Mouse (Mus musculus) lung, adult 2 months (tissue): ENCODE results near the gene Ces1f. TPM values are rescaled to one million over a fixed set of nuclear protein-coding genes. Genes with fewer than 3 reads are reported as not detected.
"Not testable (repeated sequence)": the region's sequence is repeated elsewhere in the genome, so short reads cannot be mapped to it uniquely, and the experiment has no call there.

Experiments used
- DNase-seq: peaks from one replicate; pipeline ENCODE4 v3.0.0; 2022
- H3K4me1 ChIP-seq: fragments of 200-500 bp; 2 replicates; pipeline ENCODE4 v1.6.1; 2011; ENCODE audit warnings: low read length; ENCODE audit not compliant: control insufficient read depth, insufficient read depth
- H3K4me3 ChIP-seq: fragments of 200-500 bp; replicated peaks from 2 replicates; pipeline ENCODE3; 2011; ENCODE audit warnings: low read depth, mild to moderate bottlenecking, control low read depth, low read length; ENCODE audit errors: extremely low read depth
- CTCF ChIP-seq: fragments of 200-500 bp; IDR thresholded peaks from 2 replicates; pipeline ENCODE4 v1.5.1; 2011; ENCODE audit warnings: mild to moderate bottlenecking, low read length, control low read depth; ENCODE audit not compliant: insufficient read depth
- POLR2A ChIP-seq: fragments of 200-500 bp; IDR thresholded peaks from 2 replicates; pipeline ENCODE4 v1.6.1; 2011; ENCODE audit warnings: low read depth, mild to moderate bottlenecking, control low read depth, low read length, borderline replicate concordance; ENCODE audit errors: extremely low read depth
- WGBS: fragments of 180-500 bp; shearing (Covaris S2); methylation state at CpG from one replicate; pipeline ENCODE4 v1.1.7; 2018; 5-methylcytosine and 5-hydroxymethylcytosine counted together
- polyA plus RNA-seq: library from polyadenylated mRNA; depleted of rRNA; stranded (reverse); fragments of >200 nt; gene quantifications from 2 replicates; pipeline ENCODE4 v1.2.3, GENCODE M21; 2012

The Ces1f gene
- polyA plus RNA-seq, 1 experiment, result 2.8 TPM

DNA sequence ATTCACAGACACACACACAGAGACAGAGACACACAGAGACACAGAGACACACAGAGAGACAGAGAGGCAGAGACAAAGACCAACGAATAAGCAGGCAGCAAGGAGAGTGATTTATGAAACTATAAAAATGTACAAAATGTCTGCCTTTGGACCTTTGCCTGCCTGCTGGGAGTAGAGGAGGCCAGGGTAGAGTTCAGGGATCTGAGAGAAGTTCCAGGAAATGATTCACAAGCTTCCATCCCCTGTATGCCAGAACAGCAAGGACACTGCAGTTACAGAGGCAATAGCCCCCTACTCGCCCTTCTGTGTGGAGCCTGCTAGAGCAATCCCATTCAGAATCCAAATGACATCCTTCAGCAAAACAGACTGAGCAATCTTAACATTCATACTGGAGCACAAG, 18.1 kb downstream of the Ces1f start:
- no peak for TF ChIP-seq POLR2A
- no peak for TF ChIP-seq CTCF
- no peak overlapping the region for H3K4me3 ChIP-seq
- WGBS, result 42% methylated on average over 2 of the region's 2 CpGs
- no peaks in the 10 kb centered on the region for H3K4me1 ChIP-seq
- no peak for DNase-seq

DNA sequence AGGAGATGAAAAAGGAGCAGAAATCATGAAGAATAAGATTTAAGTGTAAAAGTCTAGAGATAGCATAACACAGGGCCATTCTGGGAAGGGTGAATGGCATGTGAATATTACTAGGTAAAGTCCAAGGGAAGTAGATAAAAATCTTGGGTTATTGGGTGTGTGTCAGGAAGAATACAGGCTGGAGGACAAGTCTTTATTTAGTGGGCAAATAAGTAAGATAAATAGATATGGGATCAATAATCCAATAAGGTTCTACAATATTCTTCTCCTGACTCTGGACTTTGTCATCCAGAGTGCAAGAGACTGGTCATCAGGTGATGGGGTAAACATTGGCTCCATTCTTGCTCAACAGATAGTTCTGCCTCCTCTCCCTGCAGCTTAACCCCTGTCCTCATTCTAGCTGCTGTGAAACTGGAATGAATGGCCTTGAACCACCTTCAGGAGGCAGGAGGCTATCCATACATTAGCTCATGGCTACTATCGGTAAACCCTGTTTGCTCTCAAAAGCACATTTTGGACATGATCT, 27.1 kb downstream of the Ces1f start:
- Histone ChIP-seq H3K4me1 (no peaks in the 10 kb centered on the region), H3K4me3 (no peak overlapping the region)
- DNase-seq, result no peak
- 98% methylated on average over 1 of the region's 1 CpGs for WGBS
- TF ChIP-seq CTCF, result no peak
- TF ChIP-seq POLR2A, result no peak

DNA sequence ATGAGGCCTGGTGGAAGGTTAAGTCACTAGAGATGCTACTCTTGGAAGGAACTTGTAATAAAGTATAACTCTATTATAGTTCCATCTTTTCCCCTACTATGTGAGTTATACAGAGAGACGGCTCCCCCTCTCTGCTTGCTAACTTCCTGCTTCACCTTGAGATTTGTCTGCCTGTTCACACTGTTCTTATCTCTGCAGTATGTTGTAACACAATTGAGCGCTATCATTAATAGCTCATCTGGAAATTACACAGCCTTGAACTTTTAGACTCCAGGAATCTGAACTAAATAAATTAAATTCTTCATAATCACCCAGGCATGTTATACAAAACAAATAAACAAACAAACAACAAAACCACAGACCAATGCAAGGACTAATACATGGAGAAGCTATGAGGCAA, 33.5 kb downstream of the Ces1f start:
- H3K4me3 ChIP-seq, result no peak overlapping the region
- DNase-seq, result no peak
- no peaks in the 10 kb centered on the region for H3K4me1 ChIP-seq
- TF ChIP-seq POLR2A, result no peak
- TF ChIP-seq CTCF, result no peak
- WGBS, result 77% methylated on average over 2 of the region's 2 CpGs

DNA sequence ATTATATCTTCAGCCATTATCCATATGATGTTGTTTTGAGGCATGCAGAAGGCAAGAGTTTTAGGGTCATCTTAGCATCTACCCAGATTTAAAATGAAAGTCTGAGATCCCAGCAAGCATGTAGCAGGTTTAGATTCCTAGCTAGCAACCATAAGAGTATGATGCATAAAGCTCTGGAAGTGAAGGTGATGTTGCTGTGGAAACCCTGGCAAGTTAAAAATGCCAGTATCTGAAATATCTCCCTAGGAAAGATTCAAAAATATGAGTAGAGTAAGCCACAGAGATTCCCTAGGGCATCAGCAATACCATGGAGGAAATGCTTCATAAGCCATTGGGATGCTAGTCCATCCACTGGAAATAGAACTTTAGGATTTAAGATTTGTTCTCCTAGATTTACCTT, 39.7 kb downstream of the Ces1f start:
- TF ChIP-seq POLR2A, result no peak
- no peak for TF ChIP-seq CTCF
- Histone ChIP-seq H3K4me1 (no peaks in the 10 kb centered on the region), H3K4me3 (no peak overlapping the region)
- DNase-seq, result no peak

DNA sequence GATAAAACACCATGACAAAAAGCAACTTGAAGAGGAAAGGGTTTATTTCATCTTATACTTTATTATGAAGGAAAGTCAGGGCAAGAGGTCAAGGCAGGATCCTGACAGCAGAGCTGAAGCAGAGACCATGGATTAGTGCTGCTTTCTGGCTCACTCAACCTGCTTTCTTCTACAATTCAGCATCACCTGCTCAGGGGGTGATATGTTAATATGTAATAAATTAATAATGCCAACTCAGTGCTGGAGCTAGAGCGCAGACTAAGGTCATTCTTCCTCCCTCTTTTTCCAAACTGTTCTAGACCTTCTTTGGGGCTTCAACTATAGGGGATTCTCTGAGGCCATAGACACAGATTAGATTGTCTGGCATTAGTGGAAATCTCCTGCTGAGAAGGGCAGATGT, 43.9 kb downstream of the Ces1f start:
- WGBS, result 88% methylated on average over 1 of the region's 1 CpGs
- no peak for TF ChIP-seq CTCF
- H3K4me3 ChIP-seq, result no peak overlapping the region
- H3K4me1 ChIP-seq, result no peaks in the 10 kb centered on the region
- no peak for DNase-seq

DNA sequence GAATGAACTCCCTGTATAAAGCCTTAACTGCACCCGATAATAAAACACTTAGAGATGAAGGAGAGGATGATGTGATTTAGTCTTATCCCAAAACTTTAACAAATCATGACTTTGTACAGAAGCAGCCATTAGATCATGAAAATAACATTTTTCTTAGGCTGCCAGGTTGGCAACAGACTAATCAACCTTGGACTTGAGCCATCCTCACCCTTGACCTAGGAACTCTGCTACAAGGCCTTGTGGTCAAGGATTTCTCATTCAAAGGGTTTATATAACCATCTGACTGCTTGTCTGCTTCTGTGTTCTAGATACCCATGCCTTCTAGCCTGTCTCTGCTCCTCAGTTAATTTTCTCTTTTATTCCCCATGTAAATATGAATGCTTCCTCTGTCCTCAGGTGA, 44.8 kb downstream of the Ces1f start:
- 80% methylated on average over 1 of the region's 1 CpGs for WGBS
- no peak for DNase-seq
- Histone ChIP-seq H3K4me1 (no peaks in the 10 kb centered on the region), H3K4me3 (no peak overlapping the region)
- TF ChIP-seq CTCF (no peak), POLR2A (no peak)

DNA sequence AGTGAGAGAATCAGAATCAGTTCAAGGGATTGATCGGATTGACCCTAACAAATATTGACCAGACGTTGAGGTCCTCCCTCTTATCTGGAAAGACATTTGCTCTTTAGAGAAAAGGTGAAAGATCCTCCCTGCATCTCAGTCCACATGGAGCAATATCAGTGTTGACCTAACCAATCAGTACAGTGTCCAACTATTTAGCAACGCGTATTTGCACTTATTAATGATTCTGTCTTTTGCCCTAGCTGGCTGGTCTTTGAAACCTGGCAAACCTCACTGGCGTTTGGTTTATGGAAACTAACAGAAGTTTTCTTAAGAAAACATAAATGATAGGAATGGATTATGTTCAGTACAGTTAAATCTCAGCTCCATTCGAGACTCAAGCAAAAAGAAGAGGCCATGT, 45.5 kb downstream of the Ces1f start:
- Histone ChIP-seq H3K4me3 (no peak overlapping the region), H3K4me1 (no peaks in the 10 kb centered on the region)
- WGBS, result 71% methylated on average over 6 of the region's 6 CpGs
- no peak for TF ChIP-seq POLR2A
- no peak for TF ChIP-seq CTCF
- no peak for DNase-seq

DNA sequence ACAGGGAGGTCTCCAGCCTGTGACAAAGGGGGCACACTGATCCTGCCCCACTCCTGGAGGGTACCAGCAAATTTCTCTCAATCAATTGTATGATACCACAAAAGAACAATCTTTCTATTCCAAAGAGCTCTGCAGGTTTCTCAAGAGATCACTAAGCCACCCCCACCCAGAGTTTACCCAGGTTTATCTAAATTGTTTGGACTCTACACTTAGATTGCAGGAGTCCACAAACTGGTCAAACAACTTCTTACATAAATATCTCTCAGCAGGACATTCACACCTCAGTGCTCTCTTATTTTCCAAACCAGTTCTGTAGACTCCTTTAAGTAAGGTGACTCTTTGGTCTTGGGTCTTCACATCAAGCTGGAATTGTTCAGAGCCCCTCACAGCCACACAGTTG, 50.1 kb downstream of the Ces1f start, which contains the start of gene Ces1e:
Gene Ces1e, minus strand, starts transcription at position 174 of the 400 bp plus-strand sequence.
- H3K4me3 ChIP-seq, result peak within 1 kb of the TSS; percentile 30
- H3K4me1 ChIP-seq, result no peaks in the 10 kb centered on the region
- TF ChIP-seq CTCF (no peak), POLR2A (no peak)
- DNase-seq, result peak; percentile 5

DNA sequence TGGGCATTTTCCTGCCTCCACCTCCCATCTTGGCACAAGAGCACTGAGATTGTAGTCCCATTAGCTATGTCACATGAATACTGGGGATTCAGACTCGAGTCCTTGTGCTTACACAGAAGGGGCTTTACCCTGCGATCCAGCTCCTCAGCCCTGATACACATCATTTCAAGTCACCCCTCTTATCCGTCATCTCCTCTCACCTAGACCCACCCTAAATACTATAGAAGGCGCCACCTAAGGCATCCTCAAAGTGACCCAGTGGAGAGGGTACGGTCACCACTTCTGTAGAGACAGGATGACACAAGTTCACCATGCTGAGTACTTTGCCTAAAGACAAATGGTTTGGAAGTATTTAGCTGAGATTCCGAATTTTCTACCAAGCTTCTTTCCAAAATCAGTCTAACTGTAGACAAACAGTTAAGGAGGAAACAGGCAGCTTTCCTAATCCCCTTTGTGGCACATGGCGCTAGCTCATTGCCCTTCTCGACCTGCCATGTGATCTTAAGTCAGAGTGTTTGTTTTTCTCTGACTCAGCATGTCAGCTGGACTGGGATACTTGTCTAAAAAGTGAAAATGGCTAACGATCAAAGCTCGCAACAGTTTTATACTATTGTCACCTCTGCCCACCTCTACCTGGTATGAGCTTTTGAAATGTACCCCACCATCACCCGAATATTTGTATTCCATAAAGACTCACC, 50.7 kb downstream of the Ces1f start:
- DNase-seq, result peak; percentile 42
- no peak for TF ChIP-seq CTCF
- no peak for TF ChIP-seq POLR2A
- H3K4me3 ChIP-seq, result peak overlapping the region; percentile 30
- no peaks in the 10 kb centered on the region for H3K4me1 ChIP-seq
- 43% methylated on average over 11 of the region's 11 CpGs for WGBS

DNA sequence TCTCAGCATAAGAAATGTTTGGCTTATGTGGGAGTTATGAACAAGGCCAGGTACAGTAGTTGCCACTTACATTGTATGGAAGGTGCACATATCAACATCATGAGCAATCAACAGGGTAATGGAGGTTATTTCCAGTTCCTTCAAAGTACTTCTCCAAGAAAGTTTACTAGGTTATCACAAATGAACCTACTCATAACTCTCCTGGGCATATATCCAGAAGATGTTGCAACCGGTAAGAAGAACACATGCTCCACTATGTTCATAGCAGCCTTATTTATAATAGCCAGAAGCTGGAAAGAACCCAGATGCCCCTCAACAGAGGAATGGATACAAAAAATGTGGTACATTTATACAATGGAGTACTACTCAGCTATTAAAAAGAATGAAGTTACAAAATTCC, 53.1 kb downstream of the Ces1f start:
- not testable (repeated sequence) for DNase-seq, H3K4me1 ChIP-seq, H3K4me3 ChIP-seq
- WGBS, result 71% methylated on average over 1 of the region's 1 CpGs

DNA sequence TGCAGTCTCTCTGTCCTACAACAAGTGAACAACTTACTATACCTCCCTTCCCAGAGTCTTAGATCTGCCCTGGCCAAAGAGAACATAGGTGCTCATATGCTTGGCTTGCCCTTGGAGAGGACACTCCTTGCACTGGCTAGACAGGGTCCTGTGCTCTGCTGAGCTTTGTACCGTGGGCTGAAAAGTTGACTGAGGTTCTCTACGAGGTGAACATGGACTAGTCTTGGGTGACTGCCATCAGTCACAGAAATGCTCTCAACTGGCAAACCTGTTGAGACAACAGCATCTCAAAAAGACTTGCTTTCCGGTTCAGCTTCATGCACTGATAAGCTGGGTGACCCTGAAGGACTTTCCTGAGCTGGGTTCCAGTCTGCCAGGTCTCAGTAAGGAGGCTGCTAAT, 57.7 kb downstream of the Ces1f start:
- WGBS, result 51% methylated on average over 3 of the region's 3 CpGs
- DNase-seq, result no peak
- no peak for TF ChIP-seq CTCF

DNA sequence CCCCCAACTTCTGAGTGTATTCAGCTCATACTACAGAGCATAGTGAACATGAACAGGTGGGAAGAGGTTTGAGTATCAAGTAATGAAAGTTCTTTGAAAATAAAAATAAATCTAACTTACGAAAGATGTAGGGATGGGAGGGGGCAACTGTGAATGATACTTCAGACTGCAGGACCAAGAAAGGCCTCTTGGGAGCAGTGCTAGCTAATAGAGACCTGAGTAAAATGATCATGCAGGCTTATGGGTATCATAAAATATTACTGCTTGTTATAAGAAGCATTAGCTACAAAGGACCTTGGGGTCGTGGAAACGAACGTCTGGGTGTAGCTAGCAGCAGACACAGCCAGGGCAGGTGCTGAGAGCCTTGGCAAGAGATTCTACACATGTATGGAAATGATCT, 61.7 kb downstream of the Ces1f start:
- 63% methylated on average over 4 of the region's 4 CpGs for WGBS
- no peak for DNase-seq
- Histone ChIP-seq H3K4me1 (no peaks in the 10 kb centered on the region), H3K4me3 (no peak overlapping the region)
- TF ChIP-seq CTCF, result no peak
- no peak for TF ChIP-seq POLR2A

More for the DNA sequence above, 57.7 kb downstream of the Ces1f start:
- H3K4me1 ChIP-seq, result no peaks in the 10 kb centered on the region
- H3K4me3 ChIP-seq, result no peak overlapping the region
